Mouse (Mus musculus) E14TG2a.4 (cell line): Measurements from ENCODE around the gene Mt2.

Source experiments
- H3K27me3 ChIP-seq: 2 replicates; pipeline ENCODE4 v1.6.1; 2014; ENCODE audit warnings: low read length, control low read depth; ENCODE audit not compliant: insufficient read depth
- H3K36me3 ChIP-seq: 2 replicates; pipeline ENCODE4 v1.6.1; 2014; ENCODE audit warnings: low read length, control low read depth; ENCODE audit not compliant: insufficient read depth
- H3K4me1 ChIP-seq: replicated peaks from 2 replicates; pipeline ENCODE4 v1.6.1; 2014; ENCODE audit warnings: low read depth, low read length, control low read depth
- H3K4me3 ChIP-seq: replicated peaks from 2 replicates; pipeline ENCODE4 v1.5.1; 2014; ENCODE audit warnings: mild to moderate bottlenecking, low read length
- H3K9me3 ChIP-seq: 2 replicates; pipeline ENCODE4 v1.6.1; 2014; ENCODE audit warnings: low read length, control low read depth
- CTCF ChIP-seq: conservative IDR thresholded peaks from 2 replicates; pipeline ENCODE4 v1.5.1; 2014; ENCODE audit warnings: low read length
- NANOG ChIP-seq: IDR thresholded peaks from 2 replicates; pipeline ENCODE4 v1.6.1; 2014; ENCODE audit warnings: borderline replicate concordance, low read length, mixed read lengths
- POU5F1 ChIP-seq: IDR thresholded peaks from 2 replicates; pipeline ENCODE4 v1.6.1; 2014; ENCODE audit warnings: low read length, borderline replicate concordance

The Mt2 gene

DNA sequence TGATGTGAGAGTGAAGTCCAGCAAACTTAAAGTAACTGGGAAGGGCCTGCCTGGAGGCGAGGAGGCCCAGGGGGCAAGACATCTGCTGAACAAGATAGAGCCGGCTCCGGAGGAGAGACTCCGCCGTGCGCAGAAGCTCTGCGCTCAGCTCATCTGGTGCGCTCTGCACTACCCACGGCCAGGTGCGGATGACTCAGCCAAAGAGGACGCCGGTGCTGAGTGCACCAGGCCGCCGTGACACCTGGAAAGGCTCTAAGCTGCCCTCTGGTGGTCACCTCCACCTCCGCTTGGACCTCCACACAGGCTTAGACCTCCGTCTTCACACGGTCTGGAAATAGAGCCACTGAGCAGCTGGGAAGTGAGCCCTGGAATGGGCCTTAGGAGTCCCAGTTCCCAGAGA is 14.1 kb downstream of the Mt2 start:
- Histone ChIP-seq H3K4me3 (peak overlapping the region; percentile 63), H3K4me1 (peaks cover 91% of the 10 kb centered on the region), H3K36me3 (no peaks in the 10 kb centered on the region), H3K27me3 (peaks cover 22% of the 10 kb centered on the region), H3K9me3 (no peaks in the 10 kb centered on the region)
- no peak for TF ChIP-seq POU5F1
- TF ChIP-seq CTCF: peak; percentile 49
- TF ChIP-seq NANOG: no peak

DNA sequence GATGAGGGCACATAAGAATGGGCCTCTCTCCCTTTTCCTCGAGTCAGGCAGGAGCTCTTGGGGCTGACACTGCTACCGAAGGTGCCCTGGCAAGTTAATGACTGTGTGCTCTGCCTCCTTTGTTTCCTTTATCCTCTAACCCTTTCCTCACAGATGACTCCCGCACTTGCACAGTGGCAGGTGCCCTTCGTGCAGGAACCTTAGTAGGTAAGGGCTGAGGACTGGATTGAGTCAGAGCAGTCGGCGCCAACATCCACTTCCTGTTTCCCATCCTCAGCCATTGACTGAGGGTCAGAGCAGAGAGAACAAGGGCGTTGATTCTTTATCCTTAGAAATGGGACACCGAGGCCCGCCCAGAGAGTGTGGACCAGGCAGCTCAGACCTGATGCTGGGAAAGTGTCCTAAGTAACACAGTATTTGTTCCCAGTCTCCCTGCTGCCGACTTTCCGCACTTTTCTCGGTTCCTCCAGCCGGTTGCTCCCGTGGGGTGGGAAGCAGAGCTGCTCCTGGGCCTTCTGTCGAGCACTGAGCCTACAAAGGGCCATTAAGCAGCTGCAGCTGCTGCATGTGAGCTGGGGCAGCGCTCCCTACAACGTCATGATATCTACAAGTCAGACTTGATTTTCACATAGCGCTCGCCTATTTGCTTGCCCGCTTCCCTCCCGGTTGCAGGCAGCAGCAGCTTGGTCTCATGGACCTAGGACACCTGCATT is 15.0 kb downstream of the Mt2 start:
- no peaks in the 10 kb centered on the region for H3K36me3 ChIP-seq
- H3K9me3 ChIP-seq: no peaks in the 10 kb centered on the region
- peak overlapping the region; percentile 63 for H3K4me3 ChIP-seq
- H3K27me3 ChIP-seq: peaks cover 18% of the 10 kb centered on the region
- H3K4me1 ChIP-seq: peaks cover 87% of the 10 kb centered on the region
- no peak for TF ChIP-seq NANOG
- TF ChIP-seq POU5F1: no peak
- no peak for TF ChIP-seq CTCF

DNA sequence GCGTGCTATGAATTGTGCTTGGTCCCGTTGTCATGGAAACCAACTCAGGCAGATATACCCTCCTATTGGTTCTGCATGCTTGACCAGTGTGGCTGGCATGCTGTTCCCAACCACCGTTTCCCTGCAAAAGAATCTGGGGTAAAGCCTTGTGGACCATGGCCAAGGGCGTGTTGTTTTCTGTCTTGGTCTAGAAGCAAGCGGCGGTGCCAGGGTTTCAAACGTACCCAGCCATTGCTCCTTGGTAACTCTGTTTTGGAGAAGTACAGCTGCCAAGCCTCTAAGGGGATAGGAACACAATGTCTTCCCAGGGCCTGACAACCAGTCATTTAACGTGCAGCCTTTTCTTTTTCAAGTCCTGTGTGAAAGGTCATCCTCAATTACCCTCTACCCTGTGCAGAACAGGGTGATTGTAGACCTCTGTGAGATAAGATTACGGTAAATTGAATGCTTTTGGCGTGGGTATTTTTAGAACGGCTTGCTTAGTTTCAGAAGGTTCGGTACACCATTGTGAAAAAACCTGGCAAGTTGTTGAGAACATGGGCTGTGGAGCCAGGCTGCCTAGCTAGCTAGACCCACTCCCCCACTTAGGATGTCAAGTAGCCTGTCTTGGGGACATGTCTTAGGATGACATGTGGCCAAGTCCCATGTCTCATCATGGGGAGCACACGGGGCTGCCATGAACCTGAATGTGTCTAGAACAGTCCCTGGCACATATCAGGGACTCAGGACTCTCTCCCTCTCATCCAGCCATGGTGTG is 17.0 kb downstream of the Mt2 start:
- peaks cover 71% of the 10 kb centered on the region for H3K4me1 ChIP-seq
- H3K4me3 ChIP-seq: no peak overlapping the region
- H3K9me3 ChIP-seq: no peaks in the 10 kb centered on the region
- H3K27me3 ChIP-seq: peaks cover 8% of the 10 kb centered on the region
- no peaks in the 10 kb centered on the region for H3K36me3 ChIP-seq
- TF ChIP-seq CTCF: no peak
- TF ChIP-seq POU5F1: no peak
- TF ChIP-seq NANOG: no peak

DNA sequence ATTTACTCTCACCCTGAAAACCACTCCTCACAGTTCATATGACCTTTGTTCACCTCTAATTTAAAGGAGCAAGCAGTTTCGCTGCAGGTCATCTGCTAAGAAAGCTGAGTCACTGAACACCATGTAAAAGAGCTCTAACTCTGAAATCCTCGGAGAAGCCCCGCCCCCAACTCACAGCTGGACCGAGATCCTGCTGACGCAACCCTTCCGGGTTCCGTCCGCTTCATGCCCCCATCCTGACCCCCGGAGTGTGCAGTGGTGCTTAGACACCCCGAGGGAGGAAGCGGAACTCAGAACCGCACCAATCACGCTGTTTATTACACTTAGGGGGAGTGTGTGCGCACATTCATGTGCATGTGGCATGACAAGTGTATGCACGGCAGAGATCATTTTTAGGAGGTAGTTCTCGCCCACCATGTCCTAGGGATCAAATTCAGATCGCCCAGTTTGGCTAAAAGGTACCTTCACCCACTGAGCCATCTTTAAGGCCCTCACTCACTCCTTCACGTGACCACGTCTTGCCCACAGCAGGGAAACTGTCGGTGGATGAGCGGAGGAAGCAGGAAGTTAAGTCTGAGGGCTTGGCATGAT is 18.7 kb downstream of the Mt2 start:
- no peaks in the 10 kb centered on the region for H3K36me3 ChIP-seq
- H3K9me3 ChIP-seq: no peaks in the 10 kb centered on the region
- H3K27me3 ChIP-seq: 0 out of 2 replicates have a peak, but pooled peaks cover under 1% of the 10 kb centered on the region
- H3K4me3 ChIP-seq: peak overlapping the region; percentile 58
- H3K4me1 ChIP-seq: peaks cover 58% of the 10 kb centered on the region
- peak; percentile 8; the same call in 1 of the 2 replicates for TF ChIP-seq NANOG
- no peak for TF ChIP-seq POU5F1
- no peak for TF ChIP-seq CTCF

DNA sequence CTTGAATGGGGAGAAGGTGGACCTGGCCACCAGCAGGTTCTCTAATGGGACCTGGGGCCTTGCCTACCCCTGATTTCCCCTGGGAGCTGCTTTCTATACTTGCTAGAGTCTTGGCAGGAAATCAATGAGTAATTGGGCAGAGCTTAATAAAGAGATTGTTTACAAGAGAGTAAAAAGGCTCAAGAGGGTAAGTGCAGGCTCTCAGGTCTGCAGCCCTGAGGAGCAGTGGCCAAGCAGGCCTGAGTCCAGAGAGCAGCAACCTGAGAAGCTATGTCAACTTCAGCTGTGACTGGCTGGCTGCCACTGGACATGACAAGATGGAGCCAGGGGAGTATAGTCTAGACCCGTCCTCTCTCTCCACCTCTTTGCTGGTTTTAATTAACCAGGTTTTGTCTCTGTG is 20.5 kb downstream of the Mt2 start:
- Histone ChIP-seq H3K4me3 (no peak overlapping the region), H3K4me1 (peaks cover 46% of the 10 kb centered on the region), H3K27me3 (no peaks in the 10 kb centered on the region), H3K36me3 (no peaks in the 10 kb centered on the region), H3K9me3 (no peaks in the 10 kb centered on the region)
- TF ChIP-seq POU5F1 (no peak), CTCF (no peak), NANOG (no peak)

DNA sequence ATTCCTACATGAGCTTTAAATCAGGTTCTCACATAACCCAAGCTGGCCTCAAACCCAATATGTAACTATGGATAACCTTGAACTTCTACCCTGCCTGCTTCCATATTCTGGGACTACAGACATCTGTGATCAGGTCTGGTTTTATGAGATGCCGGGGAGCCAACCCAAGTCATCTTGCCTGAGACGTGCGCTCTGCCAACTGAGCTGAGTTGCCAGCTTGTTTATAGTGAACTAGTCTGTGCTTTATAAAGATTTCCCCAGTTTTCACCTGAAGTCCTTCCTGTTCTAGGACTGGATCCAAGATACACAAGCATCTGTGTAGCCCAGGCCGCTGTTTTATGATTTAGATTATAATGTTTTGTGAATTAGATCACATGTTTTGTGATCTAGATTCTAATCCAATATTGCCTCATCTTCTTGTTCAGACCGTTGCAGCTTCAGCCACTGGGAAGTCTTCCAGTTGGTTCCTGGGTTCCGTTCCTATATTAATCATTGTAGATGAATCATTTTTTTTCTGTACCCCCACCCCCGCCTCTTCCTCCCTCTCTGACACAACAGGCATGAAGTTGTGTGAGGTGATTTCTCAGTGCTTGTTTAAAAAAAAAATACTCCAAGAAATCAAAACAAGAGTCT is 22.2 kb downstream of the Mt2 start:
- Histone ChIP-seq H3K4me1 (peaks cover 30% of the 10 kb centered on the region), H3K9me3 (no peaks in the 10 kb centered on the region), H3K27me3 (no peaks in the 10 kb centered on the region), H3K4me3 (no peak overlapping the region), H3K36me3 (no peaks in the 10 kb centered on the region)
- TF ChIP-seq POU5F1 (no peak), NANOG (no peak), CTCF (no peak)

DNA sequence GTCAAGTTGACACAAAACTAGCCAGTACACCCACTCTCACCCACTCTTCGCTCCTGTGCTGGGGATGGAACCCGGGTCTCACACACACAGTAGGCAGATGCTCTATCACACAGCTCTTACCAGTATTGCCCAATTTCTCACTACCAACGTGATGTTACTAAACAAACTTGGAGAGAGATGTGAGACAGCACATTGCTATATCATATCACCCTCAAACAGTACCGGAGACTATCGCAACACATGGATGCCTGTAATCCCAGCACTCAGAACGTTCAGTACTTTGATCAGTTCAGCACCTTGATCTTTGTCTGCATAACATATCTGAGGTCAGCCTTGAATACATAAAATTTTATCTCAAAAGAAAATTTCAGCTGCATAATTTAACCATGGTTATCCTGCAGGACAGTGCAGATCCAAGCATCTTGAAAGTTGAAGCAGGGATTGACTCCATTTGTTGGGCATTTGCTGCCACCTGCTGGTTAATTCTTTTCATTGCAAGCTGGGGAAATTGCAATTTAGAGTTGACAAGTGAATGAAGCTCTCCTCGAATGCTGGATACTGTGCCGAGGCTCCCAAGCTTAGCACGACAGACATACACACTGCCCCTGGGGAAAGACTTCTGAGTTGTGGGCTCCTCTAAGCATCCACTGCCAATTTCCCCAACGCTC is 26.9 kb downstream of the Mt2 start:
- Histone ChIP-seq H3K36me3 (no peaks in the 10 kb centered on the region), H3K4me3 (no peak overlapping the region), H3K27me3 (0 out of 2 replicates have a peak, but pooled peaks cover 2% of the 10 kb centered on the region), H3K4me1 (peaks cover 3% of the 10 kb centered on the region), H3K9me3 (no peaks in the 10 kb centered on the region)
- peak; percentile 82 for TF ChIP-seq CTCF
- TF ChIP-seq POU5F1: no peak
- TF ChIP-seq NANOG: no peak

DNA sequence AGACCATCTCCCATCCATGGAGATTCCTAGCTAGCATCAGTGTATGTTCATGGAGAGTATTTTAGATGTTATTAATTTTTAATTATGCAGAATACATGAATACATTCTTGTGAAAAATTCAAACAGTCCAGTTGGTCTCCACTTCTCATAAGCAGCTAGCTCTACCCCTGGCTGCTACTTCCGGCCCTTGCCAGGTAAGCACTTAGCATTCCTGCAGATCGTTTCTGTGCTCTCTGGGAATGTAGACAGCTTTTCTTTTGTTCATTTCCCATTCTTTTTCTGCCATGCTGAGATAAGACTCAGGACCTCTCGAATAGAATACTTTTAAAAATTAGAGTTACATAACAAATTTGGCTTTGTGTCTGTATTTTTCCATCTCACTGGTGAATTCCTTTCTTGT is 31.6 kb downstream of the Mt2 start:
- Histone ChIP-seq H3K36me3 (no peaks in the 10 kb centered on the region), H3K27me3 (0 out of 2 replicates have a peak, but pooled peaks cover 2% of the 10 kb centered on the region), H3K4me1 (peaks cover 3% of the 10 kb centered on the region; the same call in 1 of the 2 replicates), H3K9me3 (no peaks in the 10 kb centered on the region), H3K4me3 (no peak overlapping the region)
- TF ChIP-seq CTCF (no peak), NANOG (no peak), POU5F1 (no peak)
